Mouse (Mus musculus) activated CD4-positive, CD25-positive, alpha-beta regulatory T cell (primary cell): ENCODE data around the gene Setd2. TPM values are rescaled to one million over a fixed set of nuclear protein-coding genes. Genes with fewer than 3 reads are reported as not detected.

Experiments
- polyA plus RNA-seq, 2 experiments: library from polyadenylated mRNA; unstranded; fragments of 100-300 nt; shearing (Covaris generic); gene quantifications; one replicate each; pipeline ENCODE4 v1.2.1; 2017

Setd2 gene
- polyA plus RNA-seq, result 10 to 100 TPM; 31.2 to 36.0 TPM

GRCm38 (mm10) chr9:110532538-110533291, at the start of gene Setd2:
Gene Setd2, plus strand, starts transcription at chr9:110532597.

GRCm38 (mm10) chr9:110624361-110625166, 92.2 kb downstream of the Setd2 start, which contains the start of gene Nradd:
Gene Nradd, minus strand, starts transcription at chr9:110624452.

GRCm38 (mm10) chr9:110653655-110654461, 121.5 kb downstream of the Setd2 start, which contains the start of gene Nbeal2:
Gene Nbeal2, minus strand, starts transcription at chr9:110654161.

DNA sequence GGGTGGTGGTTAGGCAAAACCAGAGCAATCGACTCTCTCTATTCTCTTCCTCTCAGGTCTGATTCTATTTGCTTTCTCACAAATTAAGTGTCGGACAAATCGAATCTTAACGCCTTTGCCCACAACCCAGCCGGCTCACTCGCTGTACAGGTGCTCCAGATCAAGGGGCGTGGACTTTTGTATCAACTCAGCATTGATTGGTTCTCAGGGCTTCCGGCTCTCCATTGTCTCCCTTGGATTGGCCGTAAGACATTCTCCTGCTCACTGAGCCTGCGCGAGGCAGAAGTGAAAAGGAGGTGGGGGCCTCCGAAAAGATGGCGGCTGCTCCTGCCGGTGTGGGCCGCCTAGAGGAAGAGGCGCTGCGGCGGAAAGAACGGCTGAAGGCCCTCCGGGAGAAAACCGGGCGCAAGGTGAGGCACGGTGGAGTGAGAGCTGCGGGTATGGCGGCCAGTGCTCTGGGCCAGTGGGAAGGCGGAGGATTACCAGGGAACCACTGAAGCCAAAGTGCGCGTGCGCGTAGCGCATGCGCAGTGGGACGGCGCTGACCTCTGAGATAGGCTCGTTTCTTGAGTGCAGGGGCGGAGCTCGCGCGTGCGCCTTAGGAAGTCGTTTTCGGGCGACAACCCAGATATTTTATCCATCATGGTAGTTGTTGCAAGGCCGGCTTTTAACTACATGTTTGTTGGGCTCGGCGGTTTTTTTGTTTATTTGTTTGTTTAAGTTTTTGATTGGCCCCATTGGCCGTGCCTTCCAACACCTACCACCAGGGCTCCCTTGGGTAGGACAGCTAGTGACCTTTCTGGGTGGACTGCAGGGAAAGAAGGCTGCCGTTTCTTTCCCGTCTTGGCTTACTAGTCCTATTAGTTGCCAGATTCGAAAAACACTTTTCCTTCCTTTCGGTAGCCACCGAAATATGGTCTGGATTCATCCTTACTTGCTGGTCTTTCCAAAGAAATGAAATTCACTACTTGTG, 124.1 kb downstream of the Setd2 start, which contains the start of gene Ccdc12:
Gene Ccdc12 (plus strand): TSS at position 255 of the 973 bp plus-strand sequence.

Other genes with a start within 250 kb of the Setd2 start
- 10 to 100 TPM; 12.9 to 13.7 TPM for gene Elp6, start 227.4 kb upstream of the Setd2 start, polyA plus RNA-seq
- gene Scap, start 199.3 kb upstream of the Setd2 start, polyA plus RNA-seq, result 10 to 100 TPM; 45.2 to 58.8 TPM
- gene Ptpn23, start 124.4 kb upstream of the Setd2 start, polyA plus RNA-seq, result 1 to 10 TPM; 3.7 to 5.1 TPM
- under 1 TPM; 0.28 to 0.52 TPM for gene Ngp, start 112.8 kb upstream of the Setd2 start, polyA plus RNA-seq
- gene Klhl18, start 55.9 kb upstream of the Setd2 start, polyA plus RNA-seq, result 1 to 10 TPM; 6.8 to 8.0 TPM
- gene Kif9, start 55.6 kb upstream of the Setd2 start, polyA plus RNA-seq, result under 1 TPM; 0.27 to 0.38 TPM
- 1 to 10 TPM; 1.0 to 3.1 TPM for gene Nradd, start 91.9 kb downstream of the Setd2 start, polyA plus RNA-seq
- gene Nbeal2, start 121.6 kb downstream of the Setd2 start, polyA plus RNA-seq, result 10 to 100 TPM; 26.7 to 84.1 TPM
- gene Ccdc12, start 123.9 kb downstream of the Setd2 start, polyA plus RNA-seq, result 100 to 1,000 TPM; 302 to 304 TPM
- not detected for gene Myl3, start 209.3 kb downstream of the Setd2 start, polyA plus RNA-seq
- gene Pth1r, start 214.5 kb downstream of the Setd2 start, polyA plus RNA-seq, result under 1 TPM in 1 of 2 experiments, not detected in 1; 0.07 TPM